Mouse (Mus musculus) lung, adult 2 months (tissue): ENCODE data around the gene Liph.

ENCODE experiments used
- CTCF ChIP-seq: fragments of 200-500 bp; IDR thresholded peaks from 2 replicates; pipeline ENCODE4 v1.5.1; 2011; ENCODE audit warnings: mild to moderate bottlenecking, low read length, control low read depth; ENCODE audit not compliant: insufficient read depth
- POLR2A ChIP-seq: fragments of 200-500 bp; IDR thresholded peaks from 2 replicates; pipeline ENCODE4 v1.6.1; 2011; ENCODE audit warnings: low read depth, mild to moderate bottlenecking, control low read depth, low read length, borderline replicate concordance; ENCODE audit errors: extremely low read depth

DNA sequence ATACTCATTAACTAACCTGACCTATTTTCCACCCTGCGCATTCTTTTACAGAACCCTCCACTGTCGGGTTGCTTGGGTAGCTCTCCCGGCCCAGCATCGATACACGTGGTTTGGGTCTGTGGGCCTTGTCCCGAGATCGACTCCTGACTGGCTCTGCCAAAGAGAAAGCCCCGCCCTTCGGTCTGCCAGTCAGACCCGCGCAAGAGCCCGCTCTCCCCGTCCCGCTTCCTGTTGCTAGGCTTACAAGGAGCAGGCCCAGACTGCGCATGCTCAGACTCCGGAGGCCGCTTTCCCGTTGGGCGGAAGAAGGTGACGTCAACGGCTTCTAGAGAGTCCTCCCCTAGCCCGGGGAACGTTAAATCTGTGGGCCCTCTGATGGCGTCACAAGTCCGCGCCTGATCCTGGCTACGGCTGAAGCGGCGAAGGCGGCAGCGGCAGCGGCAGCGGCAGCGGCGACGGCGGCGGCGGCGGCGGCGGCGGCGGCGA is 13.7 kb upstream of the Liph start, which contains the start of gene Senp2:
- peak; percentile 54; the same call in 1 of the 2 replicates for TF ChIP-seq POLR2A
- TF ChIP-seq CTCF: no peak
